Mouse (Mus musculus) kidney, postnatal 0 days (tissue): ENCODE measurements around the gene Uspl1. TPM values are rescaled to one million over a fixed set of nuclear protein-coding genes. Genes with fewer than 3 reads are reported as not detected.

Experiments used
- ATAC-seq: fragments of 200-750 bp; cut with Nextera tagmentation; replicated peaks from 2 replicates; pipeline ENCODE4 v1.8.0; 2017; ENCODE audit warnings: low read depth, moderate number of reproducible peaks, moderate TSS enrichment, moderate library complexity; ENCODE audit not compliant: low FRiP score
- DNase-seq: peaks from one replicate; pipeline ENCODE4 v3.0.0-alpha.2; 2016; ENCODE audit warnings: low spot score
- H3K27ac ChIP-seq: fragments of 300-500 bp; sonication (generic); 2 replicates; pipeline ENCODE4 v1.5.1; 2014; ENCODE audit warnings: mild to moderate bottlenecking
- H3K27me3 ChIP-seq: fragments of 300-500 bp; sonication (generic); 2 replicates; pipeline ENCODE4 v1.6.1; 2014; ENCODE audit warnings: low read length, mixed read lengths; ENCODE audit not compliant: insufficient read depth
- H3K36me3 ChIP-seq: fragments of 300-500 bp; sonication (generic); 2 replicates; pipeline ENCODE4 v1.6.1; 2014; ENCODE audit warnings: low read length, mixed read lengths; ENCODE audit not compliant: insufficient read depth
- H3K4me1 ChIP-seq: fragments of 300-500 bp; sonication (generic); replicated peaks from 2 replicates; pipeline ENCODE4 v1.6.1; 2014; ENCODE audit warnings: antibody characterized with exemption, low read length, mixed read lengths; ENCODE audit not compliant: insufficient read depth
- H3K4me2 ChIP-seq: fragments of 300-500 bp; sonication (generic); 2 replicates; pipeline ENCODE4 v1.6.1; 2014; ENCODE audit warnings: mild to moderate bottlenecking, low read length, moderate library complexity, mixed read lengths
- H3K4me3 ChIP-seq: fragments of 300-500 bp; sonication (generic); replicated peaks from 2 replicates; pipeline ENCODE4 v1.5.1; 2014; ENCODE audit warnings: low read depth, low read length
- H3K9ac ChIP-seq: fragments of 300-500 bp; sonication (generic); 2 replicates; pipeline ENCODE4 v1.6.1; 2014; ENCODE audit warnings: low read depth, low read length
- H3K9me3 ChIP-seq: fragments of 300-500 bp; sonication (generic); replicated peaks from 2 replicates; pipeline ENCODE4 v1.6.1; 2016; ENCODE audit warnings: low read length, inconsistent platforms, mixed read lengths
- CTCF ChIP-seq: IDR thresholded peaks from 2 replicates; pipeline ENCODE4 v1.5.1; 2016; ENCODE audit warnings: antibody characterized with exemption, low read depth, mild to moderate bottlenecking, moderate library complexity
- WGBS: fragments of 180-500 bp; shearing (Covaris S2); extraction: QIAGEN DNeasy Blood & Tissue Kit; methylation state at CpG from one replicate; pipeline ENCODE4 v1.1.7; 2014; 5-methylcytosine and 5-hydroxymethylcytosine counted together
- polyA plus RNA-seq: library from polyadenylated mRNA; unstranded; fragments of >200 nt; fragmentation: Nextera tagmentation; extraction: Ambion mirVana; gene quantifications from 2 replicates; pipeline ENCODE4 v1.2.1, GENCODE M21; 2015

Uspl1 gene
- polyA plus RNA-seq, 1 experiment from 2014 or later: 29.2 TPM

- Histone ChIP-seq H3K36me3 (no peaks in the 10 kb centered on the region), H3K27ac (no peak overlapping the region), H3K27me3 (no peaks in the 10 kb centered on the region), H3K4me2 (no peak overlapping the region), H3K9ac (no peak overlapping the region), H3K4me3 (no peak overlapping the region), H3K4me1 (no peaks in the 10 kb centered on the region), H3K9me3 (no peaks in the 10 kb centered on the region)
- ATAC-seq: no peak
- no peak for DNase-seq
- no peak for TF ChIP-seq CTCF
- WGBS: 29% methylated on average over 7 of the region's 7 CpGs
Measured at GRCm38 (mm10) chr5:149164881-149165280, 19.3 kb upstream of the Uspl1 start.

GRCm38 (mm10) chr5:149166011-149166410, 18.1 kb upstream of the Uspl1 start:
- WGBS: 94% methylated on average over 10 of the region's 10 CpGs
- Histone ChIP-seq H3K9me3 (no peaks in the 10 kb centered on the region), H3K27me3 (no peaks in the 10 kb centered on the region), H3K9ac (no peak overlapping the region), H3K36me3 (no peaks in the 10 kb centered on the region), H3K4me1 (no peaks in the 10 kb centered on the region), H3K4me2 (no peak overlapping the region), H3K27ac (no peak overlapping the region), H3K4me3 (no peak overlapping the region)
- no peak for TF ChIP-seq CTCF
- no peak for DNase-seq
- ATAC-seq: no peak

GRCm38 (mm10) chr5:149168051-149168450, 16.1 kb upstream of the Uspl1 start:
- H3K36me3 ChIP-seq: no peaks in the 10 kb centered on the region
- no peak for DNase-seq
- H3K9ac ChIP-seq: no peak overlapping the region
- H3K27ac ChIP-seq: no peak overlapping the region
- H3K4me1 ChIP-seq: no peaks in the 10 kb centered on the region
- no peak overlapping the region for H3K4me3 ChIP-seq
- H3K9me3 ChIP-seq: no peaks in the 10 kb centered on the region
- no peak overlapping the region for H3K4me2 ChIP-seq
- 80% methylated on average over 2 of the region's 2 CpGs for WGBS
- no peak for ATAC-seq
- H3K27me3 ChIP-seq: no peaks in the 10 kb centered on the region
- TF ChIP-seq CTCF: no peak

DNA sequence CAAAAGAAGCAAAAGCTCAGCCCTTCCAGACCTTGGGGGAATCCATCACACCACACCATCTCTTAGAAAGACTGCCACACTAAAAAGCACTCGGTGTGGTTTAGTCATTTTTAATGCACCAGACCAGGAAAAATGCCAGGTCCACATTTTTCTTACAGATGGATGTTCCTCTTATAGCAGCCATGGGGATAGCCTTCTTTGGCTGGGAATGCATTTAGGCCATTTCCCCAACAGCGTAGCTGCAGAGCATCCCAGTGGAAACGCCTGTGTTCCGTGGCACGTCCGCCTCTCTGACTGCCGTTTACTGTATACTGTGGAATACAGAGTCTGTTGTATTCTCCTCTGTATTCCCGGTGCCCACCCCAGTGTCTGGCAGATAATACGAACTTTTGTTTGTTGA, 15.3 kb upstream of the Uspl1 start:
- Histone ChIP-seq H3K4me2 (no peak overlapping the region), H3K36me3 (no peaks in the 10 kb centered on the region), H3K4me1 (no peaks in the 10 kb centered on the region), H3K4me3 (no peak overlapping the region), H3K27me3 (no peaks in the 10 kb centered on the region), H3K9me3 (no peaks in the 10 kb centered on the region), H3K9ac (no peak overlapping the region), H3K27ac (no peak overlapping the region)
- no peak for TF ChIP-seq CTCF
- DNase-seq (no peak), ATAC-seq (no peak)
- WGBS: 86% methylated on average over 9 of the region's 9 CpGs

- no peak overlapping the region for H3K4me3 ChIP-seq
- no peak for DNase-seq
- TF ChIP-seq CTCF: no peak
- H3K9me3 ChIP-seq: no peaks in the 10 kb centered on the region
- H3K4me2 ChIP-seq: no peak overlapping the region
- no peak for ATAC-seq
- H3K27ac ChIP-seq: no peak overlapping the region
- no peaks in the 10 kb centered on the region for H3K4me1 ChIP-seq
- no peaks in the 10 kb centered on the region for H3K36me3 ChIP-seq
- 50% methylated on average over 8 of the region's 8 CpGs for WGBS
- H3K27me3 ChIP-seq: no peaks in the 10 kb centered on the region
- H3K9ac ChIP-seq: no peak overlapping the region
Measured at GRCm38 (mm10) chr5:149170841-149171588, 13.1 kb upstream of the Uspl1 start.

DNA sequence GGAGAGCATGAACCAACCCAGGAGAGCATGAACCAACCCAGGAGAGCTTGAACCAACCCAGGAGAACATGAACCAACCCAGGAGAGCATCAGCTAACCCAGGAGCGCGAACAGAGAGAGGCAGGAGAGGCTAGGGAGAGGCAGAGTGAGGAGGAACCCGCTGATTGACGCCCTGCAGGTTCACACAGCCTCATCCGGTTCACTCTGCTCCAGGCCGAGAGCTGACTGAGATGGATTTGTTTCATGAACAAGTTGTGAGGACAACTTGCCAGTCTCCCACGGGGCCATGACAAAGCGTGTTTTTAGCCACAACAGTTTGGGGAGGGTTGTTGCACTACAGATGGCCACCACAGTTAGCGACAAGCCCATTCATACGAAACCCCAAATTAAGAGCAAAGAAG, 11.9 kb upstream of the Uspl1 start:
- Histone ChIP-seq H3K27me3 (no peaks in the 10 kb centered on the region), H3K9me3 (no peaks in the 10 kb centered on the region), H3K4me3 (no peak overlapping the region), H3K9ac (no peak overlapping the region), H3K4me2 (no peak overlapping the region), H3K4me1 (no peaks in the 10 kb centered on the region), H3K36me3 (no peaks in the 10 kb centered on the region), H3K27ac (no peak overlapping the region)
- ATAC-seq (no peak), DNase-seq (no peak)
- TF ChIP-seq CTCF: no peak
- WGBS: 84% methylated on average over 10 of the region's 10 CpGs

DNA sequence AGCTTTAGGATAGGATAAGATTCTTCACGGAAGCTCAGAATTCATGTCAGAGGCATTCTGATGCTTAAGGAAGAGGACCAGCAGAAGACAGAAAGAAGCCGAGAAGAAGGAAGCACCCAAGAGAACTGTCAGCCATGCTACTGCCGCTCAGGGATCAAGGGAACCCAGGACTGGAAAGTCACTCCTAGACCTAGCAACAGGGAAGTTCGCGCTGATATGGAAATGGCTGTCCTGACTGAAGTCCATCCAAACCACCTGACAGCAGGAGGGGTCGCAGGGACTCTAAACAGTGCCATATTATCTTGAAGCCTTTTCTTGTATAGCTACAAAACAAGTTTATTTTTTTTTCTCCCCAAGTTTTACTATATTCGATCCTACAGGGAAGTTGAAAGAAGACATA, 9.6 kb upstream of the Uspl1 start:
- no peak for ATAC-seq
- no peak for DNase-seq
- Histone ChIP-seq H3K9me3 (no peaks in the 10 kb centered on the region), H3K4me1 (no peaks in the 10 kb centered on the region), H3K27me3 (no peaks in the 10 kb centered on the region), H3K36me3 (no peaks in the 10 kb centered on the region), H3K27ac (no peak overlapping the region), H3K9ac (no peak overlapping the region), H3K4me2 (no peak overlapping the region), H3K4me3 (no peak overlapping the region)
- 87% methylated on average over 7 of the region's 7 CpGs for WGBS
- TF ChIP-seq CTCF: no peak
